8 mouse cellular contexts compared by ENCODE assay signal in genomic region chr11:78696777-78697752, GRCm38 (mm10). TPM values are rescaled to one million over a fixed set of nuclear protein-coding genes. Genes with fewer than 3 reads are reported as not detected.
DNase-seq lines count a peak whose midpoint lies in the region; ATAC-seq and TF ChIP-seq lines count a peak whose summit lies in the region.

Nlk (minus strand) TSS chr11:78697373.

- no peak for TF ChIP-seq CTCF in bone marrow, adult 2 months (IDR thresholded peaks at IDR 0.05; ENCODE audit: control insufficient read depth, insufficient read depth, low read length)
- TF ChIP-seq CTCF in midbrain, postnatal 0 days (IDR thresholded peaks at IDR 0.05), result no peak; the same call in 1 of the 2 replicates

- peak within 1 kb of the TSS; percentile 78 for H3K4me3 ChIP-seq in bone marrow, adult 2 months (replicated peaks; ENCODE audit: control insufficient read depth, low read depth, low read length)
- peak within 1 kb of the TSS; percentile 82 for H3K4me3 ChIP-seq in embryonic facial prominence, embryonic 15.5 days (replicated peaks)
- peak within 1 kb of the TSS; percentile 81 for H3K4me3 ChIP-seq in limb, embryonic 14.5 days (replicated peaks; ENCODE audit: low read length)
- H3K4me3 ChIP-seq in midbrain, postnatal 0 days (ENCODE audit: low read depth, low read length), result peak within 1 kb of the TSS; percentile 64

- WGBS in bone marrow, adult 2 months, result under 1% methylated on average over 52 of the region's 65 CpGs
- under 1% methylated on average over 60 of the region's 65 CpGs for WGBS in embryonic facial prominence, embryonic 15.5 days
- 1% methylated on average over 30 of the region's 65 CpGs for WGBS in limb, embryonic 14.5 days
- WGBS in midbrain, postnatal 0 days, result under 1% methylated on average over 52 of the region's 65 CpGs

- H3K4me1 ChIP-seq in bone marrow, adult 2 months (ENCODE audit: control insufficient read depth, insufficient read depth, low read length), result no peaks in the 10 kb centered on the region
- H3K4me1 ChIP-seq in embryonic facial prominence, embryonic 15.5 days, result peaks cover 22% of the 10 kb centered on the region
- H3K4me1 ChIP-seq in limb, embryonic 14.5 days (ENCODE audit: control insufficient read depth, insufficient read depth, low read length), result peaks cover 21% of the 10 kb centered on the region
- H3K4me1 ChIP-seq in midbrain, postnatal 0 days (ENCODE audit: insufficient read depth, low read length), result peaks cover 11% of the 10 kb centered on the region

- peak; percentile 75; the same call in 1 of the 2 replicates for TF ChIP-seq POLR2A in bone marrow, adult 2 months (IDR thresholded peaks at IDR 0.05; ENCODE audit: borderline replicate concordance, control insufficient read depth, low read depth, low read length)
- TF ChIP-seq POLR2A in limb, embryonic 14.5 days (IDR thresholded peaks at IDR 0.05; ENCODE audit: borderline replicate concordance, extremely low read depth, insufficient read depth, insufficient read length), result no peak

- H3K4me2 ChIP-seq in embryonic facial prominence, embryonic 15.5 days (replicated peaks), result peak within 1 kb of the TSS; percentile 60
- H3K4me2 ChIP-seq in limb, embryonic 14.5 days (replicated peaks; ENCODE audit: low read depth, low read length, severe bottlenecking), result peak within 1 kb of the TSS; percentile 59
- H3K4me2 ChIP-seq in midbrain, postnatal 0 days (ENCODE audit: low read depth, low read length, poor library complexity, severe bottlenecking), result peak within 1 kb of the TSS; percentile 50

- ATAC-seq in embryonic facial prominence, embryonic 15.5 days (ENCODE audit: insufficient number of reproducible peaks, low FRiP score, low TSS enrichment, low read depth), result peak; percentile 99
- peak; percentile 98 for ATAC-seq in limb, embryonic 14.5 days (ENCODE audit: low FRiP score, low read depth)
- peak; percentile 100 for ATAC-seq in midbrain, postnatal 0 days (ENCODE audit: low FRiP score)

- H3K36me3 ChIP-seq in embryonic facial prominence, embryonic 15.5 days, result no peaks in the 10 kb centered on the region
- no peaks in the 10 kb centered on the region for H3K36me3 ChIP-seq in limb, embryonic 14.5 days (ENCODE audit: control insufficient read depth, insufficient read depth, low read length)
- no peaks in the 10 kb centered on the region for H3K36me3 ChIP-seq in midbrain, postnatal 0 days (ENCODE audit: insufficient read depth, low read length)

- H3K27me3 ChIP-seq in embryonic facial prominence, embryonic 15.5 days, result no peaks in the 10 kb centered on the region
- H3K27me3 ChIP-seq in limb, embryonic 14.5 days (ENCODE audit: control insufficient read depth, insufficient read depth, low read length), result no peaks in the 10 kb centered on the region
- H3K27me3 ChIP-seq in midbrain, postnatal 0 days (ENCODE audit: insufficient read depth, low read length), result no peaks in the 10 kb centered on the region

- H3K9me3 ChIP-seq in embryonic facial prominence, embryonic 15.5 days (replicated peaks), result no peaks in the 10 kb centered on the region
- no peaks in the 10 kb centered on the region for H3K9me3 ChIP-seq in limb, embryonic 14.5 days (ENCODE audit: control insufficient read depth, low read length)
- no peaks in the 10 kb centered on the region for H3K9me3 ChIP-seq in midbrain, postnatal 0 days (ENCODE audit: low read length)

- H3K9ac ChIP-seq in embryonic facial prominence, embryonic 15.5 days, result peak within 1 kb of the TSS; percentile 79
- H3K9ac ChIP-seq in limb, embryonic 14.5 days (ENCODE audit: low read depth, low read length, severe bottlenecking), result peak within 1 kb of the TSS; percentile 83
- H3K9ac ChIP-seq in midbrain, postnatal 0 days (replicated peaks; ENCODE audit: low read length, poor library complexity, severe bottlenecking), result peak within 1 kb of the TSS; percentile 73

- H3K27ac ChIP-seq in bone marrow, adult 2 months (ENCODE audit: control insufficient read depth, insufficient read depth, low read depth, low read length, poor library complexity), result peak within 1 kb of the TSS; percentile 26; the same call in 1 of the 2 replicates
- peak within 1 kb of the TSS; percentile 87 for H3K27ac ChIP-seq in embryonic facial prominence, embryonic 15.5 days (replicated peaks)
- H3K27ac ChIP-seq in limb, embryonic 14.5 days (replicated peaks; ENCODE audit: low read depth, low read length), result peak within 1 kb of the TSS; percentile 73
- H3K27ac ChIP-seq in midbrain, postnatal 0 days (ENCODE audit: low read depth, low read length), result peak within 1 kb of the TSS; percentile 84

- peak; percentile 99 for DNase-seq in 416B (ENCODE audit: low read depth)
- DNase-seq in heart, adult 8-10 months (ENCODE audit: low spot score), result peak; percentile 99
- peak; percentile 100 for DNase-seq in kidney, adult 9 months
- peak; percentile 99 for DNase-seq in limb, embryonic 14.5 days (ENCODE audit: low spot score)
- DNase-seq in midbrain, postnatal 0 days (ENCODE audit: low spot score), result peak; percentile 100
- DNase-seq in spleen, postnatal 14 days (ENCODE audit: low spot score in 2 of 2), result peak; percentile 97

RNA-seq across cellular contexts. Expression of gene Nlk, which starts in this region (rescaled TPM):
- polyA plus RNA-seq in bone marrow, adult 2 months (2011; ENCODE audit: insufficient read depth, insufficient read length, low replicate concordance, missing spikeins), result 18.1 and 44.6 TPM in 2 replicates
- 10.8 and 12.3 TPM in 2 replicates for polyA plus RNA-seq in embryonic facial prominence, embryonic 15.5 days (2015; fragmentation: Nextera tagmentation; extraction: Ambion mirVana)
- total RNA-seq in heart, adult 8-10 months (2022), result 10 to 100 TPM; 11.7 to 15.2 (median 12.4) TPM
- 15.8 and 18.0 TPM in 2 replicates for polyA plus RNA-seq in limb, embryonic 14.5 days (2012; rRNA removed)
- polyA plus RNA-seq in limb, embryonic 14.5 days (2014; fragmentation: Nextera tagmentation; extraction: Ambion mirVana), result 10.1 and 11.9 TPM in 2 replicates
- 39.7 and 44.4 TPM in 2 replicates for total RNA-seq in midbrain, postnatal 0 days (2014; rRNA removed)
- polyA plus RNA-seq in midbrain, postnatal 0 days (2015; fragmentation: Nextera tagmentation; extraction: Ambion mirVana), result 21.9 and 25.0 TPM in 2 replicates

Comparison
In these comparisons a context has a peak if more than half of its experiments do, and no peak if none do; other contexts are left out.
1. Peak in every context shown above with its lines: DNase-seq, ATAC-seq, H3K4me3 ChIP-seq and H3K27ac ChIP-seq.
2. H3K27ac ChIP-seq: peak in every context shown above with its lines; median percentile 87 in embryonic facial prominence, embryonic 15.5 days; 84 in midbrain, postnatal 0 days; 73 in limb, embryonic 14.5 days; 26 in bone marrow, adult 2 months.